ENCODE assay signal across 28 mouse cellular contexts in genomic region chr3:155401763-155402162, GRCm38 (mm10).
A peak's percentile ranks its signal among the peaks of the same experiment; 100 is the strongest.
DNase-seq lines count a peak whose midpoint lies in the region; ATAC-seq and TF ChIP-seq lines count a peak whose summit lies in the region.
"Had no signal": no experiment of that assay in that cellular context is flagged by ENCODE, and none has a peak within 500 bp of the region (broad histone marks: within the 10 kb centered on the region; RNA-seq: fewer than 3 reads in every experiment).

No protein-coding gene starts in this region.

- no peak for TF ChIP-seq CTCF in lung, embryonic 14.5 days (IDR thresholded peaks at IDR 0.05; ENCODE audit: low read depth)
- no peak for TF ChIP-seq CTCF in lung, adult 2 months (IDR thresholded peaks at IDR 0.05; ENCODE audit: insufficient read depth, low read length)

- no peak for TF ChIP-seq POLR2A in lung, adult 2 months (IDR thresholded peaks at IDR 0.05; ENCODE audit: borderline replicate concordance, extremely low read depth, low read depth, low read length)

- no peaks in the 10 kb centered on the region for H3K27me3 ChIP-seq in hindbrain, embryonic 11.5 days (ENCODE audit: control insufficient read depth, insufficient read depth, low read length)
- H3K27me3 ChIP-seq in hindbrain, embryonic 10.5 days (ENCODE audit: insufficient read depth, poor library complexity, severe bottlenecking) = no peaks in the 10 kb centered on the region
- H3K27me3 ChIP-seq in lung, embryonic 14.5 days (ENCODE audit: insufficient read depth, low read length) = no peaks in the 10 kb centered on the region
- H3K27me3 ChIP-seq: CH12.LX; embryonic facial prominence, embryonic 13.5 days; forebrain, embryonic 13.5 days; heart, embryonic 12.5 days; heart, embryonic 15.5 days; hindbrain, embryonic 12.5 days; hindbrain, embryonic 15.5 days had no signal

- no peak overlapping the region for H3K4me2 ChIP-seq in hindbrain, embryonic 11.5 days (replicated peaks; ENCODE audit: low read depth, low read length)
- no peak overlapping the region for H3K4me2 ChIP-seq in lung, embryonic 14.5 days
- H3K4me2 ChIP-seq: embryonic facial prominence, embryonic 13.5 days; forebrain, embryonic 13.5 days; heart, embryonic 12.5 days; heart, embryonic 15.5 days; hindbrain, embryonic 12.5 days; hindbrain, embryonic 15.5 days had no signal

- H3K9me3 ChIP-seq in hindbrain, embryonic 11.5 days (ENCODE audit: control insufficient read depth, low read length) = no peaks in the 10 kb centered on the region
- no peaks in the 10 kb centered on the region for H3K9me3 ChIP-seq in hindbrain, embryonic 10.5 days
- no peaks in the 10 kb centered on the region for H3K9me3 ChIP-seq in lung, embryonic 14.5 days (ENCODE audit: low read depth, low read length)
- H3K9me3 ChIP-seq: embryonic facial prominence, embryonic 13.5 days; forebrain, embryonic 10.5 days; forebrain, embryonic 13.5 days; heart, embryonic 12.5 days; heart, embryonic 15.5 days; hindbrain, embryonic 12.5 days; hindbrain, embryonic 15.5 days had no signal

- no peak overlapping the region for H3K27ac ChIP-seq in hindbrain, embryonic 11.5 days (ENCODE audit: low read depth, low read length)
- H3K27ac ChIP-seq in hindbrain, embryonic 10.5 days = no peak overlapping the region
- no peak overlapping the region for H3K27ac ChIP-seq in lung, embryonic 14.5 days (ENCODE audit: low read depth)
- H3K27ac ChIP-seq: embryonic facial prominence, embryonic 13.5 days; forebrain, embryonic 10.5 days; forebrain, embryonic 13.5 days; heart, embryonic 15.5 days; hindbrain, embryonic 12.5 days; hindbrain, embryonic 15.5 days had no signal

- no peak overlapping the region for H3K4me3 ChIP-seq in hindbrain, embryonic 11.5 days (ENCODE audit: low read depth, low read length)
- no peak overlapping the region for H3K4me3 ChIP-seq in hindbrain, embryonic 10.5 days
- no peak overlapping the region for H3K4me3 ChIP-seq in lung, embryonic 14.5 days (ENCODE audit: low read depth, low read length)
- H3K4me3 ChIP-seq in lung, adult 2 months (replicated peaks; ENCODE audit: extremely low read depth, low read depth, low read length) = no peak overlapping the region
- H3K4me3 ChIP-seq: embryonic facial prominence, embryonic 13.5 days; forebrain, embryonic 10.5 days; forebrain, embryonic 13.5 days; heart, embryonic 12.5 days; heart, embryonic 15.5 days; hindbrain, embryonic 12.5 days; hindbrain, embryonic 15.5 days had no signal

- no peaks in the 10 kb centered on the region for H3K4me1 ChIP-seq in hindbrain, embryonic 11.5 days (replicated peaks; ENCODE audit: control insufficient read depth, insufficient read depth, low read length)
- H3K4me1 ChIP-seq in hindbrain, embryonic 10.5 days (replicated peaks) = 0 out of 2 replicates have a peak, but pooled peaks cover 4% of the 10 kb centered on the region
- H3K4me1 ChIP-seq in lung, embryonic 14.5 days (ENCODE audit: insufficient read depth) = no peaks in the 10 kb centered on the region
- no peaks in the 10 kb centered on the region for H3K4me1 ChIP-seq in lung, adult 2 months (ENCODE audit: control insufficient read depth, insufficient read depth, low read length)
- H3K4me1 ChIP-seq: embryonic facial prominence, embryonic 13.5 days; forebrain, embryonic 10.5 days; forebrain, embryonic 13.5 days; heart, embryonic 12.5 days; heart, embryonic 15.5 days; hindbrain, embryonic 12.5 days; hindbrain, embryonic 15.5 days had no signal

- no peaks in the 10 kb centered on the region for H3K36me3 ChIP-seq in hindbrain, embryonic 11.5 days (ENCODE audit: control insufficient read depth, insufficient read depth, low read length)
- H3K36me3 ChIP-seq in hindbrain, embryonic 10.5 days = no peaks in the 10 kb centered on the region
- no peaks in the 10 kb centered on the region for H3K36me3 ChIP-seq in lung, embryonic 14.5 days (ENCODE audit: insufficient read depth)
- H3K36me3 ChIP-seq: embryonic facial prominence, embryonic 13.5 days; forebrain, embryonic 10.5 days; G1E; heart, embryonic 12.5 days; heart, embryonic 15.5 days; hindbrain, embryonic 12.5 days; hindbrain, embryonic 15.5 days had no signal

- H3K9ac ChIP-seq in hindbrain, embryonic 11.5 days (ENCODE audit: low read depth, low read length) = no peak overlapping the region
- no peak overlapping the region for H3K9ac ChIP-seq in lung, embryonic 14.5 days
- H3K9ac ChIP-seq: embryonic facial prominence, embryonic 13.5 days; forebrain, embryonic 13.5 days; heart, embryonic 12.5 days; heart, embryonic 15.5 days; hindbrain, embryonic 12.5 days; hindbrain, embryonic 15.5 days had no signal

- 71% methylated on average over 1 of the region's 1 CpGs for WGBS in hindbrain, embryonic 11.5 days
- WGBS in hindbrain, embryonic 10.5 days = 74% methylated on average over 1 of the region's 1 CpGs
- 63% methylated on average over 1 of the region's 1 CpGs for WGBS in lung, embryonic 14.5 days
- WGBS in lung, adult 2 months = 77% methylated on average over 1 of the region's 1 CpGs

- DNase-seq in hindbrain, embryonic 11.5 days (ENCODE audit: low spot score) = no peak
- DNase-seq in hindbrain, embryonic 10.5 days (ENCODE audit: low spot score) = no peak
- no peak for DNase-seq in lung, embryonic 14.5 days
- DNase-seq in lung, adult 2 months = no peak
- DNase-seq in retina, postnatal 1 day = peak; percentile 36
- no peak for DNase-seq in retina, embryonic 14.5 days (ENCODE audit: low spot score)
- DNase-seq in frontal cortex, postnatal 36 days (ENCODE audit: low spot score in 2 of 2) = no peak
- DNase-seq: adrenal gland, adult 2 months; adrenal gland, postnatal 14 days; B cell, adult 2 months; cerebellum, adult 11 months; cerebellum, adult 2 months; cerebellum, adult 9-11 months; cerebellum, postnatal 25 days; gastrocnemius, postnatal 25 days; heart, adult 18-20 months; heart, postnatal 10 days; heart, postnatal 36 days had no signal

- ATAC-seq in hindbrain, embryonic 11.5 days (ENCODE audit: low FRiP score) = peak; percentile 60; the same call in 1 of the 2 replicates
- ATAC-seq in lung, embryonic 14.5 days (ENCODE audit: insufficient read depth) = peak; percentile 54; the same call in 1 of the 2 replicates
- ATAC-seq: forebrain, embryonic 13.5 days; forebrain, embryonic 16.5 days had no signal
